Mouse (Mus musculus) spleen, adult 2 months (tissue): ENCODE results near the gene Robo3.

Source experiments
- CTCF ChIP-seq: fragments of 200-500 bp; IDR thresholded peaks from 2 replicates; pipeline ENCODE4 v1.5.1; 2011; ENCODE audit warnings: mild to moderate bottlenecking, inconsistent platforms; ENCODE audit not compliant: insufficient read depth, insufficient read length, insufficient replicate concordance; ENCODE audit errors: extremely low read depth
- POLR2A ChIP-seq: fragments of 200-500 bp; IDR thresholded peaks from 2 replicates; pipeline ENCODE4 v1.6.1; 2011; ENCODE audit warnings: low read depth, low read length, inconsistent platforms

GRCm38 (mm10) chr9:37457151-37457550, 24.1 kb upstream of the Robo3 start:
- TF ChIP-seq CTCF (no peak), POLR2A (no peak)
